Mouse (Mus musculus) olfactory bulb, adult 2 months (tissue): ENCODE results near the gene Ist1. TPM values are rescaled to one million over a fixed set of nuclear protein-coding genes. Genes with fewer than 3 reads are reported as not detected.

Source experiments
- H3K27ac ChIP-seq: fragments of 200-500 bp; 2 replicates; pipeline ENCODE4 v1.5.1; 2012; ENCODE audit warnings: low read depth, low read length; ENCODE audit not compliant: insufficient read depth
- H3K4me1 ChIP-seq: fragments of 200-500 bp; 2 replicates; pipeline ENCODE4 v1.6.1; 2012; ENCODE audit warnings: low read length; ENCODE audit not compliant: control insufficient read depth, insufficient read depth
- H3K4me3 ChIP-seq: fragments of 200-500 bp; 2 replicates; pipeline ENCODE4 v1.5.1; 2012; ENCODE audit warnings: mild to moderate bottlenecking, low read depth, low read length, moderate library complexity; ENCODE audit not compliant: insufficient read depth
- CTCF ChIP-seq: fragments of 200-500 bp; IDR thresholded peaks from 2 replicates; pipeline ENCODE4 v1.5.1; 2012; ENCODE audit warnings: low read depth, mild to moderate bottlenecking, low read length, moderate library complexity; ENCODE audit not compliant: insufficient read depth
- POLR2A ChIP-seq: fragments of 200-500 bp; IDR thresholded peaks from 2 replicates; pipeline ENCODE4 v1.6.1; 2012; ENCODE audit warnings: mild to moderate bottlenecking, low read depth, low read length, moderate library complexity; ENCODE audit not compliant: insufficient read depth
- WGBS: fragments of 180-500 bp; shearing (Covaris S2); methylation state at CpG from one replicate; pipeline ENCODE4 v1.1.7; 2018; 5-methylcytosine and 5-hydroxymethylcytosine counted together
- polyA plus RNA-seq: library from polyadenylated mRNA; stranded (reverse); fragments of >200 nt; gene quantifications from 2 replicates; pipeline ENCODE4 v1.2.4, GENCODE M21; 2012; ENCODE audit warnings: low replicate concordance; ENCODE audit not compliant: missing spikeins, insufficient read depth, insufficient read length

The Ist1 gene
- polyA plus RNA-seq, 1 experiment = 88.0 TPM

DNA sequence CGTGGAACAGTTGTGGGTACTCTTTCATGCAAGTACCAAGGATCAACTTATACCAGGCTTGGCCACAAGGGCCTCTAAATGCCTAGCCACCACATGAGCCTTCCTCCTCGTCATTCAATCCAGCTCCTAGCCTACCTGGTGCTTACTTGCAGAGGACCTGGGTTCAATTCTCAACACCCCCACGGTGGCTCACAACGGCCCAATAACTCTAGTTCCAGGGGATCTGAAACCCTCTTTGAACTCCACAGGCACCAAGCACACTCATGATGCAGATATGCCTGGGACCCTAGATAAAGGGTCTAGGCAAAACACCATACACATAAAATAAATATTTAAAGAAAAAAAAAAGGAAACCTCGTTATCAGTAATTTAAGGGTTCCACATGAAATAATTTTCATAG, 1.3 kb downstream of the Ist1 start:
- Histone ChIP-seq H3K4me1 (peaks cover 11% of the 10 kb centered on the region), H3K27ac (no peak overlapping the region), H3K4me3 (peak overlapping the region; percentile 44)
- 33% methylated on average over 5 of the region's 5 CpGs for WGBS
- TF ChIP-seq POLR2A (no peak), CTCF (no peak)

DNA sequence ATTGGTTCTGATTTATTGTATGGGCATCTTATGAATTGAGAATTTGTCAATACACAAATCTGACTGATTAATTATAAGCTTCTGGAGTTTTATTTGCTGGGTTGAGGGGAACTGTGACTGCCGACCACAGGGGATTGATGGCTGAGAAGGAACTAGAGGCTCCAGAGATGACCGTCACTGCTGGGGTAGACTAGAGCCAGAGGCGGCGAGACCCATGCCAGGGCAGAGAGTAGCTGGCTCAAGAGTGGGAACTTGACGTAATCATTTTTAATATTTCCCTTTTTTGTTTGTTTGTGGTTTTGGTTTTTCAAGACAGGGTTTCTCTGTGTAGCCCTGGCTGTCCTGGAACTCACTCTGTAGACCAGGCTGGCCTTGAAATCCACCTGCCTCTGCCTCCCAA, 5.8 kb downstream of the Ist1 start:
- WGBS = 83% methylated on average over 5 of the region's 5 CpGs
- no peak overlapping the region for H3K4me3 ChIP-seq
- H3K4me1 ChIP-seq = peaks cover 17% of the 10 kb centered on the region
- no peak overlapping the region for H3K27ac ChIP-seq
- TF ChIP-seq POLR2A = no peak
- no peak for TF ChIP-seq CTCF

DNA sequence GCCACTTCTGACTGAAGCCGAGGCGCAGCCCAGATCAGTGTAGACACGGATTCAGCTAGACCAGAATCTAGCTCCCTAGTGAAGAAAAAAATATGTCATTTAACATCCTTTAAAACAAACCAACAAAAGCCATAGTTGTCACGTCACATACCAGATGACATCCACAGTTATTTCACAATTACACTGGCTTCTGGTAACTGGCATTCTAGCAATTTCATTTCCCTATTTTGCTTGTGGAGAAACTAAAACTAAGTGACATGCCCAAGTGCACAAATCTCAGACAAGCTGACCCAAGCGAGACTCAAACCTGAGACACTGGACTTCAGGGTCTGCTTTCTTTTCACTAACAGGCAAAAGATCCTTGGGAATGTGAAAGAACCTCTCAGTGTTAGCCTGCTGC, 10.9 kb downstream of the Ist1 start:
- WGBS = 89% methylated on average over 5 of the region's 5 CpGs
- no peak for TF ChIP-seq POLR2A
- TF ChIP-seq CTCF = no peak
- Histone ChIP-seq H3K4me3 (no peak overlapping the region), H3K27ac (no peak overlapping the region), H3K4me1 (peaks cover 6% of the 10 kb centered on the region)

DNA sequence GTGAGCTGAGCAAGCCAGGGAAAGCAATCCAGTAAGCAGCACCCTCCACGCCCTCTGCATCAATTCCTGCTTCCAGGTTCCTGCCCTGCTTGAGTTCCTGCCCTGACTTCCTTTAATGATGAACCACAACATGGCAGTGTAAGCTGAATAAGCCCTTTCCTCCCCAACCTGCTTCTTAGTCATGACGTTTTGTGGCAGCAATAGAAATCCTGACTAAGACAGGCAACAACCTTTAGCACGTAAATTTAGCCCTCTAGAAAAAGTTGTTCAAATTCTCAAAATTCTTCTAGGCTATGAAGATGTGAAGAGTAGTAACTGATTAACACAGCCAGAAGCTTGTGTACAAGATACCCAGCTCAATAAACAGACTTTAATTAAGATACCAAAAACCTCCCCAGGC, 11.5 kb downstream of the Ist1 start:
- Histone ChIP-seq H3K4me1 (peaks cover 6% of the 10 kb centered on the region), H3K4me3 (no peak overlapping the region), H3K27ac (no peak overlapping the region)
- 76% methylated on average over 3 of the region's 3 CpGs for WGBS
- no peak for TF ChIP-seq CTCF
- no peak for TF ChIP-seq POLR2A

DNA sequence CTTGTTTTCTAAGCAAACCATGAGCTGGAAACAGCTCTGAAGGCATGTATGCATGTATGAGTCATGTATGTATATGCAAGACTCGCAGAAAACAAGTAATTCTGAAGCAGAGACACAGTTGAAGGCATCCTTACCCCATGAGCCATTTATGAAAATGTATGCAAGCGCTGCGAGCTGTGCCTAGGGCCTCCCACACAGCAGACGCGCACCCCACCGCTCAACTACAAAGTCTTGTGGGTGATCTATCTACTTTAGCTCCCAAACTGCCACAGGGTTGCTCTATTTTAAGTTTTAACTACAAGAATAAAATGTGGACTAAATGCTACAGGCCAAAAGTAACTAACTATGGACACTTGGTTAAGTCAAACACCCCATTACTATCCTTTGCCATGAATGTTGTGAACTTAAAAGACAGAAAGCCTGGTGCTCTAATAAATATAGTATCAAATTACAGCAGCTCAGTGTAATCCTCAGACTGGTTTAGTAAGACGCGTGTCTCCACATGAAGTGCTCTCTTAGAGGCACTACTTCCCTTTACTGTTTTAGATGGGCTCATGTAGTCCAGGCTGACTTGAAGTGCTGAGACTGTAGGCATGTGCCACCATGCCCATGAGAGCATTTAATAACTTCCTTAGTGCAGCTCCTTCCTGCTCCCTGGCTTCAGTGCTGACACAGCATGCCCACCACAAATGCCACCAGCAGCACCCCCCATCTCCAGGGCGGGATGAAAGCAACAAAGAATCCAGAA, 17.0 kb downstream of the Ist1 start:
- Histone ChIP-seq H3K27ac (no peak overlapping the region), H3K4me3 (no peak overlapping the region), H3K4me1 (no peaks in the 10 kb centered on the region)
- 80% methylated on average over 9 of the region's 9 CpGs for WGBS
- TF ChIP-seq CTCF (no peak), POLR2A (no peak)

DNA sequence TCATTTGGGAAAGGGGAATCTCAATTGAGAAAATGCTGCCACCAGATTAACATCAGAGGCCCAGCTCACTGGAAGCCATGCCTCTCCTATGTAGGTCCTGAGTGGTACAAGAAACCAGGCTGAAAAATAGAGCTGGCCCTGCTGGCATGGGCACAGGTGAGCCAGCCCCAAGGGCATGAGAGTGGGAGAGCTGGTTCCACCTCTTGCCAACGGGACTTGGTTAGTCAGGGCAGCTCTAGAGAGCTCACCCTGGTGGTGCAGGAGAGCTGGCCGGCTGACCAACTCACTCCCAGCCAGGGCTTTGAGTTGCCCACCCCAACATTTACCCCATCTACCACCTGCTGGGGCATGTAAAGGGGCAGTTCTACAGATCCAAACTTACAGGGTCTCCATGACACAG, 19.5 kb downstream of the Ist1 start:
- WGBS = 98% methylated on average over 2 of the region's 2 CpGs
- no peak overlapping the region for H3K4me3 ChIP-seq
- TF ChIP-seq POLR2A (no peak), CTCF (no peak)
- no peak overlapping the region for H3K27ac ChIP-seq
- no peaks in the 10 kb centered on the region for H3K4me1 ChIP-seq

DNA sequence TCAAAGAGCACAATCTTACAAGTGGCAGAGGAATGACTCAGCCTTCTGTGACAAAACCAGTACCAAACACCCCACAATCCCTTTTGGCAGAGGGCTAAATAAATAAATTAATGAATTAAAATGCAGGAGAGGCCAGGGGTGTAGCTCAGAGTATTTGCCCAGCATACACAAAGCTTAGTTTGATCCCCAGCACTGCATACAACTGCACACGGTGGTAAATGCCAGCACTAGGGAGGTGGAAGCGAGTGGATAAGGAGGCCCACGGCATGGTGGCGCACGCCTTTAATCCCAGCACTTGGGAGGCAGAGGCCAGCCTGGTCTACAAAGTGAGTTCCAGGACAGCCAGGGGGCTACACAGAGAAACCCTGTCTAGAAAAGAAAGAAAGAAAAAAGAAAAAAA, 20.4 kb downstream of the Ist1 start:
- H3K4me3 ChIP-seq = no peak overlapping the region
- H3K27ac ChIP-seq = no peak overlapping the region
- TF ChIP-seq POLR2A (no peak), CTCF (no peak)
- WGBS = 77% methylated on average over 5 of the region's 5 CpGs
- no peaks in the 10 kb centered on the region for H3K4me1 ChIP-seq

DNA sequence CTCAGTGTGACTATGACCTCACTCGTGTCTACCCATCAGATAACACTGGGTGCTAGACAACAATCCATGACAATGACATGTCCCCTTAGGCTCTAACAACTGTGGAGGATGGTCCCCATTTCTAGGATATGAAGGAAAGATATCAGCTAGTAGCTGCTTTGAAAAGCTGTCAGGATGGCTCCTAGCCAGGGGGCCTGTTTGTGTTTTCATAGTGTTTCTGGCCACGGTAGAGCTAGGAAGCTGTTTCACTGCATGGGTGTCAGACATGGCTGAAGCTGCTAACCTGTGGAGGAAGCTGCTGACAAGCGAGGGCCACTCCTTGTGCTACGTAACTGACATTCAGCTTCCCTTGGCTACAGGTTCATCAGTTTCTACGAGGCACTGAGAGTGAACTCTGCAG, 26.4 kb downstream of the Ist1 start:
- WGBS = 79% methylated on average over 5 of the region's 5 CpGs
- H3K27ac ChIP-seq = no peak overlapping the region

DNA sequence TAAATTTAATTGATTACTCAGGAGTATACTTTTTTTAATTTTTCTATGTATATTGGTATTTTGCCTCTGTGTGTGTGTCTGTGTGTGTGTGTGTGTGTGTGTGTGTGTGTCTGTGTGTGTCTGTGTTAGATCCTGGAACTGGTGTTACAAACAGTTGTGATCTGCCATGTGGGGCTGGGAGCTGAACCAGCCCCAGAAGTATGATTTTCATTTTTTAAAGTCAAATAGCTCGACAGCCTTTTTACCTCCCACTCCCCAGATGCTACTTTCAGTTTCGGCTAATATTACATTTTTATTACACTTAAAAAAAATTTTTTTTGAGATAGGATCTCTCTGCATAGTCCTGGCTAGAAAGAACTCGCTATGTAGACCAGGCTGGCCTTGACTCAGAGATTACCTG, 30.7 kb downstream of the Ist1 start:
- no peak overlapping the region for H3K4me3 ChIP-seq
- H3K27ac ChIP-seq = no peak overlapping the region
- WGBS = 87% methylated on average over 3 of the region's 3 CpGs
- TF ChIP-seq POLR2A = no peak
- TF ChIP-seq CTCF = no peak
- no peaks in the 10 kb centered on the region for H3K4me1 ChIP-seq

More for the DNA sequence above, 26.4 kb downstream of the Ist1 start:
- Histone ChIP-seq H3K4me1 (no peaks in the 10 kb centered on the region), H3K4me3 (no peak overlapping the region)
- TF ChIP-seq CTCF = no peak
- no peak for TF ChIP-seq POLR2A

DNA sequence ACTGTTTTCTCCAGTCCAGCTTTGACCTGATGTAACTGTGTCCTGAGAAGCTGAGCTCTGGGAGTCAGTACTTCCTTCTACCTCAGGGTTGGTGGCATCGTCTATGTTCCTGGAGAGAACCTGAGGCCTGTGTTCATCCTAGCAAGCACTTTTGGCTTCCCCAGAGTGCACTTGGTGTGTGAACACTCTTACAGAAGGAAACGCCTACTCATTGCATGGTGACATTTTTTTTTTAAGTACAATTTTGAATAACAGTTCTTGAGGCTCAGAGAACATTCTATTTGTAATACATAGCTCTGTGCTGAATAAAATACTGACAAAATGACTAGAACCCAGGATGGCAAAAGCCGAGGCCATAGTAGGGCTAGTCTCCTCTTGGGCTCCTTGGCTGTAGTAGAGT, 36.2 kb downstream of the Ist1 start:
- no peaks in the 10 kb centered on the region for H3K4me1 ChIP-seq
- WGBS = 83% methylated on average over 3 of the region's 3 CpGs
- H3K27ac ChIP-seq = no peak overlapping the region
- no peak for TF ChIP-seq CTCF
- no peak for TF ChIP-seq POLR2A
- H3K4me3 ChIP-seq = no peak overlapping the region

DNA sequence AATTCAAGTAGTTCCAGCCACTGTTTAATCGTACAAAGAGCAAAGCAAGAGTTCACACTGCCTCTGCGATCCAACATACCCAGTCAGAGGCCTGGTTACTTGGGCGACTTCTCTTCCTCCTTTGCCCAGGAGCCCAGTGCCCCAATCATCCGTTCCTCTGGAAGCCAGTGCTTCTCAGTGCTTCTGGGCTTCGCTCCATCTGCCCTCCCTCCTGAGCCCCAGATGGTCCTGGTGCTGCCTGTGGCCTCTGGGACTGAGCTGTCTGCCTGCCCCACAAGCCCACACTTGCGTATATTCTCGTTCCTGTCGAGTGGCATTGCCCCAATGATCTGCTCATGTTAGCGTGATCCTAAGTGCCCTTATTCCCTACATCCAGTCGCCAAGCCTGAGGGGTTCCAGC, 42.3 kb downstream of the Ist1 start:
- no peak overlapping the region for H3K27ac ChIP-seq
- H3K4me1 ChIP-seq = no peaks in the 10 kb centered on the region
- H3K4me3 ChIP-seq = no peak overlapping the region
- 80% methylated on average over 10 of the region's 10 CpGs for WGBS
- no peak for TF ChIP-seq CTCF
- TF ChIP-seq POLR2A = no peak
